In the genomic region with DNA sequence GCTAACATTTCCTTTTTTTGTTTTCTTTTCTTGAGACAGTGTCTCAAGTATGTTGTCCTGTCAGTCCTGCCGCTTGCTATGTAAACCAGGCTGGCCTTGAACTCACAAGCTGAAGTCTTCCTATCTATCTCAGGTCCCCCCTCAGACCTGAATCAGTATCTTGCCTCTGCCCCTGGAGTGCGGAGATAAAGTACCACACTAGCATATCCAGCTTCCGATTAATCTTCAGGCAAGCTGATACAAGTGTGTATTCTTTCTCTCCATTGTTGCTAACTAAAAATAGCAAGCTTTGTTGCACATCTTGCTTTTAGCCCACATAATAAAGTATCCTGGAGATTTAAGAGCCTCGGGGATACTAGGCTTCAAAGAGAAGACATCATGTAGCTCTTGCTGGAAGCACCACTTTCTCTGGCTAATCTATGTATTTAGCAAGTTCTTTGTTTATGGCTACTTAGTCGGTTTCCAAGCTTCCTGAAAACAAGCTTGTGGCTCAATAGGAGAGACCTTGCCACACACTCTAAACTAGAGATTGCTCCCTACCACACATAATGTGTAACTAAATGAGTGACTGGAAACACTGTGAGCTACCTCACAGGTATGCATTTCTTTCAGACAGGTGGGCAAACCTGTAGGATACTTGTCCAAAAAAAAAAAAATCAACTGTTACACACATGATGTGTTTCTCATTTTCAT, we compare ENCODE assay signal across 11 mouse cellular contexts.
"Had no signal": no experiment of that assay in that cellular context is flagged by ENCODE, and none has a peak within 500 bp of the region (broad histone marks: within the 10 kb centered on the region; RNA-seq: fewer than 3 reads in every experiment).

No protein-coding gene starts in this region.

- H3K27ac ChIP-seq: kidney, embryonic 15.5 days; limb, embryonic 15.5 days; liver, embryonic 15.5 days; midbrain, embryonic 12.5 days had no signal

- ATAC-seq: intestine, embryonic 16.5 days; midbrain, embryonic 16.5 days had no signal

- H3K4me3 ChIP-seq: kidney, embryonic 15.5 days; limb, embryonic 15.5 days; liver, embryonic 15.5 days; midbrain, embryonic 12.5 days had no signal

- H3K9ac ChIP-seq: kidney, embryonic 15.5 days; limb, embryonic 15.5 days; liver, embryonic 15.5 days; midbrain, embryonic 12.5 days had no signal

- H3K9me3 ChIP-seq: kidney, embryonic 15.5 days; limb, embryonic 15.5 days; liver, embryonic 15.5 days; midbrain, embryonic 12.5 days had no signal

- H3K36me3 ChIP-seq: kidney, embryonic 15.5 days; limb, embryonic 15.5 days; liver, embryonic 15.5 days; midbrain, embryonic 12.5 days had no signal

- DNase-seq: kidney, adult 2 months; kidney, postnatal 25 days; layer of hippocampus, postnatal 36 days; right cerebral cortex, postnatal 14 days; thymus, postnatal 36 days had no signal

- H3K27me3 ChIP-seq: kidney, embryonic 15.5 days had no signal

- H3K4me2 ChIP-seq: kidney, embryonic 15.5 days; limb, embryonic 15.5 days; liver, embryonic 15.5 days; midbrain, embryonic 12.5 days had no signal
